Mouse (Mus musculus): ENCODE measurements around the gene Fgfr2.

DNA sequence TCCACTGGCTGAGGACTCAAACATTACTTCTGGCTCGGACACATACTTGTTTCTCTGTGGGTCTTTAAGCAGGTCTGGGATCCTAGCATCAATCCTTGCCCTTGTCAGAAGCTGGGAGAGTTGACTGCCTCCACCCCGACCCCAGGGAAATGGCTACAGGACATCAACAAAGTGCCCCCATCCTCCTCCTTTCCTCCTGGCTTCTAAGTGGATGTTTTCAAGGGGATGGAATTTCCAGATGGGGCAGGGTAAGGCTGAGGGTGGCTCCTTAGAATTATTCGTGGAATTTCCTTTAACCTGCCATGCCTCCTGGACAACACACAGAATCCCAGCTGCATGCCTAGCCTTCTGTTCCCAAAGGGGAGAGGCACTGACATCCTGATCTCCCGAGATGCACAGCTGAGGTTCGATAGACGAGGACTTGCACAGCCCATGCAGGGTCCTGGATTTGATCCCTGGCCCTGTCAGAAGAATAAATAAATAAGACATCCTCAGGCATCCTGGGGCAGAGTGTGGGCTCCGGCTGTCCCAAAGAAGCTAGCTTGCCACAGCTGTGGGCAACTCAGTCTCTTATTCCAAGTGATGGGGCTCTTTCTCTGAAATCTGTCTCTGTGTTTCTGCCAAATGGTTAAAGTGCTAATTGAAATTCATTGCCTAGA is 925.2 kb downstream of the Fgfr2 start:
- no peak for TF ChIP-seq CTCF (conservative IDR thresholded peaks at IDR 0.05; ENCODE audit: insufficient read depth, insufficient read length, low read depth, low read length)
- no peak for TF ChIP-seq POLR2A (IDR thresholded peaks at IDR 0.05; ENCODE audit: low read depth, low read length)

Measured in kidney, adult 2 months (tissue).